18 mouse cellular contexts compared by ENCODE assay signal in the genomic region with DNA sequence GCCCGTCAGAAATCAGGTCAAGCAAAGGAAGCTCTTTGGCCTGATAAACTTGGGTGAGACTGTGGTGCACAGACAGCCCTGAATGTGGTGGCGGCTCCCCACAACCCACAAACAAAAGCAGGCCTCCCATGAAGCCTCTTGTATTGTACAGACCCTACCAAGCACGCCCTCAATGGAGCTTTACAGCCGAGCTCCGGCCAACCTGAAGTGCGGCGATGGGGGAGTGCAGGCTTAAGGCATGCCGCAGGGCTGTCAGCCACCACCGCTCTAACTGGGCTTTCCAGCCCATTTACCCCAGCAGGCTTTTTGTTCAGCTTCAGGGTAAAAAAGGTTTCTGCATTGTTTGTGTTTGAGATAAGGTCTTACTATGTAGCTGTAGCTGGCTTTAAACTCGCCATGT. TPM values are rescaled to one million over a fixed set of nuclear protein-coding genes. Genes with fewer than 3 reads are reported as not detected.
A peak's percentile ranks its signal among the peaks of the same experiment; 100 is the strongest.
DNase-seq lines count a peak whose midpoint lies in the region; ATAC-seq and TF ChIP-seq lines count a peak whose summit lies in the region.
"Had no signal": no experiment of that assay in that cellular context is flagged by ENCODE, and none has a peak within 500 bp of the region (broad histone marks: within the 10 kb centered on the region; RNA-seq: fewer than 3 reads in every experiment).

No protein-coding gene starts in this region.

- intact Hi-C loops in left cerebral cortex, postnatal 10 days (cut with DNase I): no loop called here

- no peak overlapping the region for H3K9ac ChIP-seq in forebrain, embryonic 13.5 days
- no peak overlapping the region for H3K9ac ChIP-seq in lung, embryonic 14.5 days
- H3K9ac ChIP-seq in stomach, embryonic 16.5 days (ENCODE audit: low read length): no peak overlapping the region
- H3K9ac ChIP-seq in stomach, postnatal 0 days (ENCODE audit: low read length): no peak overlapping the region
- H3K9ac ChIP-seq: hindbrain, embryonic 15.5 days; limb, embryonic 13.5 days; liver, embryonic 14.5 days; neural tube, embryonic 12.5 days had no signal

- no peak overlapping the region for H3K4me2 ChIP-seq in forebrain, embryonic 13.5 days
- no peak overlapping the region for H3K4me2 ChIP-seq in lung, embryonic 14.5 days
- no peak overlapping the region for H3K4me2 ChIP-seq in stomach, embryonic 16.5 days (ENCODE audit: low read depth, low read length)
- no peak overlapping the region for H3K4me2 ChIP-seq in stomach, postnatal 0 days (replicated peaks; ENCODE audit: low read depth)
- H3K4me2 ChIP-seq: hindbrain, embryonic 15.5 days; limb, embryonic 13.5 days; neural tube, embryonic 12.5 days had no signal

- TF ChIP-seq EP300 in stomach, postnatal 0 days (optimal IDR thresholded peaks at IDR 0.05): no peak

- H3K9me3 ChIP-seq in forebrain, embryonic 10.5 days: no peaks in the 10 kb centered on the region
- H3K9me3 ChIP-seq in forebrain, embryonic 13.5 days (replicated peaks): no peaks in the 10 kb centered on the region
- no peaks in the 10 kb centered on the region for H3K9me3 ChIP-seq in lung, embryonic 14.5 days (ENCODE audit: low read depth, low read length)
- H3K9me3 ChIP-seq in stomach, embryonic 16.5 days (replicated peaks; ENCODE audit: control insufficient read depth, low read length): no peaks in the 10 kb centered on the region
- no peaks in the 10 kb centered on the region for H3K9me3 ChIP-seq in stomach, postnatal 0 days (ENCODE audit: control insufficient read depth, low read length)
- H3K9me3 ChIP-seq: hindbrain, embryonic 15.5 days; limb, embryonic 13.5 days; neural tube, embryonic 12.5 days had no signal

- WGBS in forebrain, embryonic 10.5 days: 25% methylated on average over 10 of the region's 10 CpGs
- 17% methylated on average over 10 of the region's 10 CpGs for WGBS in forebrain, embryonic 13.5 days
- 89% methylated on average over 10 of the region's 10 CpGs for WGBS in lung, embryonic 14.5 days
- WGBS in stomach, embryonic 16.5 days: 70% methylated on average over 10 of the region's 10 CpGs
- WGBS in stomach, postnatal 0 days: 64% methylated on average over 10 of the region's 10 CpGs

- H3K4me3 ChIP-seq in forebrain, embryonic 10.5 days: no peak overlapping the region
- H3K4me3 ChIP-seq in forebrain, embryonic 13.5 days: no peak overlapping the region
- H3K4me3 ChIP-seq in lung, embryonic 14.5 days (ENCODE audit: low read depth, low read length): no peak overlapping the region
- no peak overlapping the region for H3K4me3 ChIP-seq in stomach, embryonic 16.5 days (replicated peaks; ENCODE audit: low read length)
- no peak overlapping the region for H3K4me3 ChIP-seq in stomach, postnatal 0 days (ENCODE audit: low read depth, low read length)
- H3K4me3 ChIP-seq: hindbrain, embryonic 15.5 days; limb, embryonic 13.5 days; neural tube, embryonic 12.5 days had no signal

- H3K36me3 ChIP-seq in forebrain, embryonic 10.5 days (replicated peaks): peaks cover 70% of the 10 kb centered on the region
- peaks cover 31% of the 10 kb centered on the region; the same call in 1 of the 2 replicates for H3K36me3 ChIP-seq in forebrain, embryonic 13.5 days (ENCODE audit: poor library complexity, severe bottlenecking)
- peaks cover 9% of the 10 kb centered on the region; the same call in 1 of the 2 replicates for H3K36me3 ChIP-seq in lung, embryonic 14.5 days (ENCODE audit: insufficient read depth)
- no peaks in the 10 kb centered on the region for H3K36me3 ChIP-seq in stomach, embryonic 16.5 days (ENCODE audit: control insufficient read depth, insufficient read depth, low read length)
- H3K36me3 ChIP-seq in stomach, postnatal 0 days (ENCODE audit: control insufficient read depth, insufficient read depth, low read length): no peaks in the 10 kb centered on the region

- peaks cover 42% of the 10 kb centered on the region for H3K4me1 ChIP-seq in forebrain, embryonic 10.5 days
- peaks cover 23% of the 10 kb centered on the region for H3K4me1 ChIP-seq in forebrain, embryonic 13.5 days
- no peaks in the 10 kb centered on the region for H3K4me1 ChIP-seq in lung, embryonic 14.5 days (ENCODE audit: insufficient read depth)
- 0 out of 2 replicates have a peak, but pooled peaks cover 6% of the 10 kb centered on the region for H3K4me1 ChIP-seq in stomach, embryonic 16.5 days (ENCODE audit: control insufficient read depth, insufficient read depth, low read length)
- no peaks in the 10 kb centered on the region for H3K4me1 ChIP-seq in stomach, postnatal 0 days (replicated peaks; ENCODE audit: control insufficient read depth, insufficient read depth)

- DNase-seq in forebrain, embryonic 10.5 days (ENCODE audit: extremely low spot score, low spot score): peak; percentile 21
- no peak for DNase-seq in lung, embryonic 14.5 days
- no peak for DNase-seq in lung, postnatal 14 days
- DNase-seq in stomach, postnatal 0 days (ENCODE audit: low spot score): no peak
- DNase-seq in retina, postnatal 1 day: peak; percentile 50
- no peak for DNase-seq in left cerebral cortex, postnatal 10 days (ENCODE audit: extremely low spot score in 1 of 2, low spot score in 2 of 2)
- DNase-seq: adrenal gland, adult 8-10 months; cerebellum, adult 11-12 months; gastrocnemius, postnatal 10 days; right cerebral cortex, postnatal 4 days had no signal

- peak overlapping the region; percentile 67 for H3K27ac ChIP-seq in forebrain, embryonic 10.5 days
- H3K27ac ChIP-seq in forebrain, embryonic 13.5 days: no peak overlapping the region
- peak overlapping the region; percentile 42; the same call in 1 of the 2 replicates for H3K27ac ChIP-seq in lung, embryonic 14.5 days (ENCODE audit: low read depth)
- peak overlapping the region; percentile 52; the same call in 1 of the 2 replicates for H3K27ac ChIP-seq in stomach, embryonic 16.5 days (ENCODE audit: low read length)
- H3K27ac ChIP-seq in stomach, postnatal 0 days (replicated peaks): no peak overlapping the region; the same call in 1 of the 2 replicates
- H3K27ac ChIP-seq: hindbrain, embryonic 15.5 days; limb, embryonic 13.5 days; liver, embryonic 14.5 days; neural tube, embryonic 12.5 days had no signal

- no peaks in the 10 kb centered on the region for H3K27me3 ChIP-seq in forebrain, embryonic 10.5 days (ENCODE audit: poor library complexity, severe bottlenecking)
- no peaks in the 10 kb centered on the region for H3K27me3 ChIP-seq in forebrain, embryonic 13.5 days
- no peaks in the 10 kb centered on the region for H3K27me3 ChIP-seq in lung, embryonic 14.5 days (ENCODE audit: insufficient read depth, low read length)
- H3K27me3 ChIP-seq in stomach, embryonic 16.5 days (ENCODE audit: control insufficient read depth, insufficient read depth, low read length): no peaks in the 10 kb centered on the region
- no peaks in the 10 kb centered on the region for H3K27me3 ChIP-seq in stomach, postnatal 0 days (ENCODE audit: control insufficient read depth, insufficient read depth, low read length)
- H3K27me3 ChIP-seq: hindbrain, embryonic 15.5 days; limb, embryonic 13.5 days had no signal

- ATAC-seq in forebrain, embryonic 13.5 days: no peak
- ATAC-seq in lung, embryonic 14.5 days (ENCODE audit: insufficient read depth): no peak
- no peak for ATAC-seq in stomach, embryonic 16.5 days (ENCODE audit: insufficient read depth, low FRiP score)
- no peak for ATAC-seq in stomach, postnatal 0 days (ENCODE audit: low FRiP score, low TSS enrichment)
- ATAC-seq: intestine, postnatal 0 days had no signal

- TF ChIP-seq CTCF in lung, embryonic 14.5 days (IDR thresholded peaks at IDR 0.05; ENCODE audit: low read depth): no peak
- no peak for TF ChIP-seq CTCF in stomach, postnatal 0 days (IDR thresholded peaks at IDR 0.05; ENCODE audit: low read depth)

RNA-seq across cellular contexts. Expression of gene Mok, which starts 32.3 kb away (rescaled TPM):
- polyA plus RNA-seq in forebrain, embryonic 10.5 days (2016; fragmentation: Nextera tagmentation; extraction: Ambion mirVana): 11.7 and 12.0 TPM in 2 replicates
- polyA plus RNA-seq in forebrain, embryonic 13.5 days (2015; fragmentation: Nextera tagmentation; extraction: Ambion mirVana): 11.6 and 13.1 TPM in 2 replicates
- polyA plus RNA-seq in lung, embryonic 14.5 days (2014; fragmentation: Nextera tagmentation; extraction: Ambion mirVana): 5.8 and 5.9 TPM in 2 replicates
- polyA plus RNA-seq in stomach, embryonic 16.5 days (2015; fragmentation: Nextera tagmentation; extraction: Ambion mirVana): 2.2 and 2.9 TPM in 2 replicates
- 0.95 and 0.97 TPM in 2 replicates for polyA plus RNA-seq in stomach, postnatal 0 days (2015; fragmentation: Nextera tagmentation; extraction: Ambion mirVana)
- total RNA-seq in left cerebral cortex, postnatal 10 days (2021): 10 to 100 TPM; 11.9 to 13.5 TPM
- total RNA-seq: monocyte, adult 5-6 weeks had no signal

RNA-seq across cellular contexts. Expression of gene Zfp839, which starts 41.6 kb away (rescaled TPM):
- 4.2 and 5.2 TPM in 2 replicates for polyA plus RNA-seq in forebrain, embryonic 10.5 days (2016; fragmentation: Nextera tagmentation; extraction: Ambion mirVana)
- 3.0 and 3.6 TPM in 2 replicates for polyA plus RNA-seq in forebrain, embryonic 13.5 days (2015; fragmentation: Nextera tagmentation; extraction: Ambion mirVana)
- polyA plus RNA-seq in lung, embryonic 14.5 days (2014; fragmentation: Nextera tagmentation; extraction: Ambion mirVana): 4.4 and 5.2 TPM in 2 replicates
- 4.4 and 4.6 TPM in 2 replicates for polyA plus RNA-seq in stomach, embryonic 16.5 days (2015; fragmentation: Nextera tagmentation; extraction: Ambion mirVana)
- 2.3 and 2.5 TPM in 2 replicates for polyA plus RNA-seq in stomach, postnatal 0 days (2015; fragmentation: Nextera tagmentation; extraction: Ambion mirVana)
- total RNA-seq in left cerebral cortex, postnatal 10 days (2021): 1 to 10 TPM; 8.6 to 8.9 TPM

Comparison
In these comparisons a context has a peak if more than half of its experiments do, and no peak if none do; other contexts are left out.
1. H3K27ac ChIP-seq: peak in forebrain, embryonic 10.5 days (single experiment), lung, embryonic 14.5 days (single experiment) and stomach, embryonic 16.5 days (single experiment); none in forebrain, embryonic 13.5 days (single experiment) and stomach, postnatal 0 days (single experiment).
2. DNase-seq: peak in forebrain, embryonic 10.5 days (single experiment) and retina, postnatal 1 day (single experiment); none in lung, embryonic 14.5 days (single experiment), lung, postnatal 14 days (single experiment), stomach, postnatal 0 days (single experiment) and left cerebral cortex, postnatal 10 days (0 of 2).